Comparison of ENCODE assay signal across 8 mouse cellular contexts in the genomic region with DNA sequence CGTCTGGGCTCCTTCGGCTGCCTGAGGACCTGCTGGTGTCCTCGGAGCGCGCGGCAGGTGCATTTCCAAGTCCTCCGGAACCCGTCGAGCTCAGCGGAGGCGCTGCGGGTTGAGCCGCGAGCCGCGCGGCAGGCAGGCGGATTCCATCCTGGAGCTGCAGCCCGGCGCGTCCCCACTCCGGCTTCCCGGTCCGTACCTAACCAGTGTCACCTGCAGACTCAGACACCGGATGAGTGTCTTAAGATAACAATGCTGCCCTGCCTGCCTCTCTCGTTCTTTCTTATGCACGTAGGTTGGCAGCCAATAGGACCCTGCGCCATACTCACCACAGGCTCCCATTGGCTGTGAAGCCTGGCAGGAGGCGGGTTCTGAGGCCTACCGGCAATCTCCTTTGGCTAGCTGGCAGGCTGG. TPM values are rescaled to one million over a fixed set of nuclear protein-coding genes. Genes with fewer than 3 reads are reported as not detected.
A peak's percentile ranks its signal among the peaks of the same experiment; 100 is the strongest.
DNase-seq lines count a peak whose midpoint lies in the region; ATAC-seq and TF ChIP-seq lines count a peak whose summit lies in the region.

Gene Brinp2, minus strand, starts transcription at position 276 of the 411 bp plus-strand sequence.

- ATAC-seq in hindbrain, postnatal 0 days, result peak; percentile 98
- ATAC-seq in lung, postnatal 0 days, result peak; percentile 95

- no peaks in the 10 kb centered on the region for H3K9me3 ChIP-seq in hindbrain, postnatal 0 days (ENCODE audit: low read length)
- H3K9me3 ChIP-seq in lung, postnatal 0 days (ENCODE audit: low read length), result no peaks in the 10 kb centered on the region

- 0 out of 2 replicates have a peak, but pooled peaks cover 5% of the 10 kb centered on the region for H3K4me1 ChIP-seq in hindbrain, postnatal 0 days (ENCODE audit: insufficient read depth, low read length)
- no peaks in the 10 kb centered on the region; the same call in 1 of the 2 replicates for H3K4me1 ChIP-seq in lung, postnatal 0 days (ENCODE audit: insufficient read depth, low read depth, low read length)

- H3K9ac ChIP-seq in hindbrain, postnatal 0 days (replicated peaks; ENCODE audit: low read length), result peak within 1 kb of the TSS; percentile 45
- no peak within 1 kb of the TSS for H3K9ac ChIP-seq in lung, postnatal 0 days (replicated peaks; ENCODE audit: low read depth)

- intact Hi-C loops in gastrocnemius, postnatal 14 days (cut with DNase I; ENCODE audit: low total_unique reads), result no loop called here

- no peaks in the 10 kb centered on the region for H3K27me3 ChIP-seq in hindbrain, postnatal 0 days (ENCODE audit: insufficient read depth, low read length)
- no peaks in the 10 kb centered on the region; the same call in 1 of the 2 replicates for H3K27me3 ChIP-seq in lung, postnatal 0 days (replicated peaks; ENCODE audit: insufficient read depth, low read length)

- peak within 1 kb of the TSS; percentile 69 for H3K4me3 ChIP-seq in hindbrain, postnatal 0 days (ENCODE audit: low read length)
- peak within 1 kb of the TSS; percentile 35 for H3K4me3 ChIP-seq in lung, postnatal 0 days (ENCODE audit: low read depth, low read length)

- TF ChIP-seq EP300 in lung, postnatal 0 days (IDR thresholded peaks at IDR 0.05), result no peak

- H3K36me3 ChIP-seq in hindbrain, postnatal 0 days (ENCODE audit: insufficient read depth, low read length), result no peaks in the 10 kb centered on the region
- H3K36me3 ChIP-seq in lung, postnatal 0 days (ENCODE audit: insufficient read depth, low read length), result no peaks in the 10 kb centered on the region

- TF ChIP-seq CTCF in hindbrain, postnatal 0 days (IDR thresholded peaks at IDR 0.05; ENCODE audit: low read depth), result no peak
- TF ChIP-seq CTCF in lung, postnatal 0 days (IDR thresholded peaks at IDR 0.05), result no peak

- peak within 1 kb of the TSS; percentile 60 for H3K4me2 ChIP-seq in hindbrain, postnatal 0 days (ENCODE audit: low read depth, low read length)
- peak within 1 kb of the TSS; percentile 63 for H3K4me2 ChIP-seq in lung, postnatal 0 days (replicated peaks; ENCODE audit: low read depth, low read length)

- 0% methylated on average over 30 of the region's 30 CpGs for WGBS in hindbrain, postnatal 0 days
- under 1% methylated on average over 30 of the region's 30 CpGs for WGBS in lung, postnatal 0 days

- H3K27ac ChIP-seq in hindbrain, postnatal 0 days, result peak within 1 kb of the TSS; percentile 72
- no peak within 1 kb of the TSS for H3K27ac ChIP-seq in lung, postnatal 0 days (ENCODE audit: low read length)

- peak; percentile 84 for DNase-seq in adrenal gland, postnatal 14 days
- peak; percentile 87 for DNase-seq in embryo, embryonic 10 days (ENCODE audit: low spot score)
- DNase-seq in gastrocnemius, postnatal 14 days, result peak; percentile 47
- DNase-seq in hindbrain, postnatal 0 days (ENCODE audit: low spot score), result peak; percentile 95
- DNase-seq in layer of hippocampus, postnatal 36 days, result peak; percentile 92
- peak; percentile 67 for DNase-seq in lung, postnatal 0 days (ENCODE audit: low spot score)
- peak; percentile 69 for DNase-seq in retina, postnatal 7 days (ENCODE audit: low read depth, low spot score)
- DNase-seq in spleen, adult 12 weeks (ENCODE audit: low spot score), result no peak

RNA-seq across cellular contexts. Expression of gene Brinp2, which starts in this region (rescaled TPM):
- 0.52 and 2.4 TPM in 2 replicates for total RNA-seq in adrenal gland, postnatal 14 days (2021)
- total RNA-seq in gastrocnemius, postnatal 14 days (2021), result under 1 TPM; 0.16 to 0.44 TPM
- 47.6 and 48.4 TPM in 2 replicates for total RNA-seq in hindbrain, postnatal 0 days (2014; rRNA removed)
- polyA plus RNA-seq in hindbrain, postnatal 0 days (2015; fragmentation: Nextera tagmentation; extraction: Ambion mirVana), result 31.8 and 33.7 TPM in 2 replicates
- total RNA-seq in layer of hippocampus, postnatal 36 days (2021), result 10 to 100 TPM; 76.5 to 80.4 TPM
- 0.02 and 0.04 TPM in 2 replicates for polyA plus RNA-seq in lung, postnatal 0 days (2015; fragmentation: Nextera tagmentation; extraction: Ambion mirVana)

Comparison
In these comparisons a context has a peak if more than half of its experiments do, and no peak if none do; other contexts are left out.
1. RNA of gene Brinp2 (total RNA-seq): 76.5 to 80.4 TPM in layer of hippocampus, postnatal 36 days and 47.6 to 48.4 TPM in hindbrain, postnatal 0 days; 0.52 to 2.4 TPM in adrenal gland, postnatal 14 days and 0.16 to 0.44 TPM in gastrocnemius, postnatal 14 days; every median in the first group is over 10 times any median in the second.
2. RNA of gene Brinp2 (polyA plus RNA-seq): 31.8 to 33.7 TPM in hindbrain, postnatal 0 days; 0.02 to 0.04 TPM in lung, postnatal 0 days; every median in the first group is over 10 times any median in the second.
3. Peak in DNase-seq in gastrocnemius, postnatal 14 days; RNA of the gene not detected or under 1 TPM.
4. Peak in DNase-seq, ATAC-seq, H3K4me3 ChIP-seq and H3K4me2 ChIP-seq in lung, postnatal 0 days; RNA of the gene not detected or under 1 TPM.